Mouse (Mus musculus) layer of hippocampus, adult 11-12 months (tissue): ENCODE results near the gene Ms4a4b.
"Not testable (repeated sequence)": the region's sequence is repeated elsewhere in the genome, so short reads cannot be mapped to it uniquely, and the experiment has no call there.

Experiments
- DNase-seq: peaks from one replicate; pipeline ENCODE4 v3.0.0; 2022; ENCODE audit warnings: low spot score

The Ms4a4b gene

DNA sequence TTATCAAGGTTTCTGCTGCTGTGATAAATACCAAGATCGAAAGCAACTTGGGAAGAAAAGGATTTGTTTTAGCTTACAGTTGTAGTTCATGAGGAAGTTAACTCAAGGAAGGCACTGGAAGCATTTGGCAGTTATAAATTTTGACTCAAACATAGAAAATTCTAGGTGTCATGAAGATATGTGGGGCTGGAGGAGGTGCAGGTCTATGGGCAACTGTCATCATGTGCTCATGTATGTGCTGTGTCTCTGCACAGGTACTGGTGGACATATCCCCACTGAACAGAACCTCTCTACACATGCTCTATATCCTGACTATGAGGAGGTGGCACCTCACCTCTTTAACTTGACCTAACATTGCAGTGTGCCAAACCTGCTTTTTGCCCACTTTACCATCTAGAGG lies 43.2 kb downstream of the Ms4a4b start:
- DNase-seq = no peak

GRCm38 (mm10) chr19:11491406-11492189 lies 48.2 kb downstream of the Ms4a4b start:
- DNase-seq = no peak

DNA sequence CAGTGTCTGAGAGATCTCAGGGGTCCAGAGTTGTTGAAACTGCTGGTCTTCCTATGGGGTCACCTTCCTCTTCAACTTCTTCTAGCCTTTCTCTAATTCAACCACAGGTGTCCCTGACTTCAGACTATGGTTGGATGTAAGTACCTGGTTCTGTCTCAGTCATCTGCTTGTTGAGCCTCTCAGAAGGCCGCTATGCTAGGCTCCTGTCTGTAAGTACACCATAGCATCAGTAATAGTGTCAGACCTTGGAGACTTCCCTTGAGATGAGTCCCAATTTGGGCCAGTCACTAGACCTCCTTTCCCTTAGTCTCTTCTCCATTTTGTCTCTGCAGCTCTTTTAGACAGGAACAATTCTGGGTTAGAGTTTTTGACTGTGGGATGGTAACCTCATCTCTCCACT lies 49.3 kb downstream of the Ms4a4b start:
- no peak for DNase-seq

DNA sequence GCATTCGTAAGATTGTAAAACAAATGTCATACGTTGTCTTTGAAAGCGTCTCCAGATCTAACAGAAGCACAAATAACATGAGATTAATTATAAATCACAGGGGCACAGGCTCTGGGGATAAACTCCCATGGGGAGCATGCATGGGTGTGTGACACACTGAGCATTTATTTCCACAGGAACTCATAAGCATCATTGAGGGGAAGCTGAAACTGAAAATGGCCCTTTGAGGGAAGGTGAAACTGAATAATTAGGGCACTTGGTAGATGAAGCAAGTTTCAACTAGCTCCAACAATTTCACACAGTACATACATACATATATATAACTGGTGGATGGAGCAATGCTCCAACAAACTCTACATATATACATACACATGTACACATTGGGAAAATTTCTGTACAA lies 51.2 kb downstream of the Ms4a4b start:
- no peak for DNase-seq

GRCm38 (mm10) chr19:11496361-11496760 lies 53.0 kb downstream of the Ms4a4b start:
- no peak for DNase-seq

- not testable (repeated sequence) for DNase-seq
Measured at GRCm38 (mm10) chr19:11497300-11497699, 53.9 kb downstream of the Ms4a4b start.

GRCm38 (mm10) chr19:11500796-11501195 lies 57.4 kb downstream of the Ms4a4b start:
- DNase-seq = no peak

- DNase-seq = no peak
Measured at GRCm38 (mm10) chr19:11501326-11501725, 58.0 kb downstream of the Ms4a4b start.

GRCm38 (mm10) chr19:11504857-11505256 lies 61.5 kb downstream of the Ms4a4b start:
- DNase-seq = no peak

- DNase-seq = no peak
Measured at GRCm38 (mm10) chr19:11513458-11513857, 70.1 kb downstream of the Ms4a4b start.

GRCm38 (mm10) chr19:11516246-11516645 lies 72.9 kb downstream of the Ms4a4b start, which contains the start of gene Ms4a6b:
Gene Ms4a6b, plus strand, starts transcription at chr19:11516512.
- no peak for DNase-seq
